Mouse (Mus musculus) megakaryocyte, embryonic 14.5 days (primary cell): ENCODE data around the gene Zdhhc22.

Experiments
- FLI1 ChIP-seq: IDR thresholded peaks from 2 replicates; pipeline ENCODE4 v1.6.1; 2012; ENCODE audit warnings: low read length, inconsistent platforms, mixed read lengths
- GATA1 ChIP-seq: IDR thresholded peaks from 3 replicates; pipeline ENCODE4 v1.6.1; 2012; ENCODE audit warnings: mixed read lengths, low read length, inconsistent platforms, borderline replicate concordance

GRCm38 (mm10) chr12:86981180-86981579 is 9.1 kb downstream of the Zdhhc22 start:
- no peak for TF ChIP-seq GATA1
- TF ChIP-seq FLI1, result no peak
